9 mouse cellular contexts compared by ENCODE assay signal in genomic region chr16:37292593-37292992, GRCm38 (mm10).
DNase-seq lines count a peak whose midpoint lies in the region; ATAC-seq and TF ChIP-seq lines count a peak whose summit lies in the region.
"Had no signal": no experiment of that assay in that cellular context is flagged by ENCODE, and none has a peak within 500 bp of the region (broad histone marks: within the 10 kb centered on the region; RNA-seq: fewer than 3 reads in every experiment).

No protein-coding gene starts in this region.

- H3K4me1 ChIP-seq in kidney, postnatal 0 days (replicated peaks; ENCODE audit: insufficient read depth, low read length) = no peaks in the 10 kb centered on the region
- H3K4me1 ChIP-seq in kidney, embryonic 15.5 days = no peaks in the 10 kb centered on the region
- H3K4me1 ChIP-seq in E14TG2a.4 (replicated peaks; ENCODE audit: low read depth, low read length) = no peaks in the 10 kb centered on the region
- H3K4me1 ChIP-seq in forebrain, embryonic 16.5 days (replicated peaks; ENCODE audit: control insufficient read depth, insufficient read depth, low read length) = no peaks in the 10 kb centered on the region

- H3K36me3 ChIP-seq in kidney, postnatal 0 days (ENCODE audit: insufficient read depth, low read length) = no peaks in the 10 kb centered on the region
- no peaks in the 10 kb centered on the region for H3K36me3 ChIP-seq in kidney, embryonic 15.5 days
- no peaks in the 10 kb centered on the region for H3K36me3 ChIP-seq in E14TG2a.4 (ENCODE audit: insufficient read depth, low read length)
- no peaks in the 10 kb centered on the region for H3K36me3 ChIP-seq in forebrain, embryonic 16.5 days (ENCODE audit: control insufficient read depth, insufficient read depth)

- H3K27ac ChIP-seq in kidney, postnatal 0 days = no peak overlapping the region
- H3K27ac ChIP-seq in kidney, embryonic 15.5 days = no peak overlapping the region
- no peak overlapping the region for H3K27ac ChIP-seq in forebrain, embryonic 16.5 days (ENCODE audit: low read length)

- H3K27me3 ChIP-seq in kidney, postnatal 0 days (ENCODE audit: insufficient read depth, low read length) = no peaks in the 10 kb centered on the region
- no peaks in the 10 kb centered on the region for H3K27me3 ChIP-seq in kidney, embryonic 15.5 days
- H3K27me3 ChIP-seq in E14TG2a.4 (ENCODE audit: insufficient read depth, low read length) = no peaks in the 10 kb centered on the region
- H3K27me3 ChIP-seq in forebrain, embryonic 16.5 days (replicated peaks; ENCODE audit: control insufficient read depth, insufficient read depth, low read length) = no peaks in the 10 kb centered on the region

- DNase-seq in kidney, postnatal 0 days (ENCODE audit: low spot score) = peak; percentile 67
- DNase-seq in NIH3T3 (ENCODE audit: low read depth) = peak; percentile 52
- DNase-seq in urinary bladder, postnatal 4 days (ENCODE audit: low spot score in 2 of 2) = no peak
- DNase-seq in urinary bladder, adult 2 months (ENCODE audit: low spot score) = no peak
- DNase-seq: kidney, postnatal 10 days; lung, postnatal 14 days had no signal

- H3K4me3 ChIP-seq in kidney, postnatal 0 days (replicated peaks; ENCODE audit: low read depth, low read length) = no peak overlapping the region
- H3K4me3 ChIP-seq in kidney, embryonic 15.5 days (replicated peaks) = no peak overlapping the region
- H3K4me3 ChIP-seq in E14TG2a.4 (replicated peaks; ENCODE audit: low read length) = no peak overlapping the region
- no peak overlapping the region for H3K4me3 ChIP-seq in forebrain, embryonic 16.5 days (replicated peaks; ENCODE audit: low read length)

- ATAC-seq in kidney, postnatal 0 days (replicated peaks; ENCODE audit: low FRiP score, low read depth) = no peak
- no peak for ATAC-seq in kidney, embryonic 15.5 days (replicated peaks; ENCODE audit: low FRiP score)
- ATAC-seq in forebrain, embryonic 16.5 days = peak; percentile 75; the same call in 1 of the 2 replicates

- peak; percentile 72 for TF ChIP-seq CTCF in kidney, postnatal 0 days (IDR thresholded peaks at IDR 0.05; ENCODE audit: low read depth)
- peak; percentile 17; the same call in 1 of the 2 replicates for TF ChIP-seq CTCF in E14TG2a.4 (conservative IDR thresholded peaks at IDR 0.05; ENCODE audit: low read length)

- no peak overlapping the region for H3K4me2 ChIP-seq in kidney, postnatal 0 days (ENCODE audit: low read length)
- no peak overlapping the region for H3K4me2 ChIP-seq in kidney, embryonic 15.5 days
- H3K4me2 ChIP-seq in forebrain, embryonic 16.5 days (ENCODE audit: low read length) = no peak overlapping the region

- no CpG with 5 or more reads among the region's 1 CpGs for WGBS in kidney, postnatal 0 days
- WGBS in kidney, embryonic 15.5 days = 58% methylated on average over 1 of the region's 1 CpGs
- WGBS in forebrain, embryonic 16.5 days = 67% methylated on average over 1 of the region's 1 CpGs

- no peak overlapping the region for H3K9ac ChIP-seq in kidney, postnatal 0 days (ENCODE audit: low read depth, low read length)
- H3K9ac ChIP-seq in kidney, embryonic 15.5 days = no peak overlapping the region
- H3K9ac ChIP-seq in forebrain, embryonic 16.5 days (replicated peaks; ENCODE audit: low read depth, low read length) = no peak overlapping the region

- no peaks in the 10 kb centered on the region for H3K9me3 ChIP-seq in kidney, postnatal 0 days (replicated peaks; ENCODE audit: low read length)
- no peaks in the 10 kb centered on the region for H3K9me3 ChIP-seq in kidney, embryonic 15.5 days (replicated peaks)
- H3K9me3 ChIP-seq in E14TG2a.4 (ENCODE audit: low read length) = no peaks in the 10 kb centered on the region
- H3K9me3 ChIP-seq in forebrain, embryonic 16.5 days (ENCODE audit: control insufficient read depth, low read length) = no peaks in the 10 kb centered on the region

Comparison
In these comparisons a context has a peak if more than half of its experiments do, and no peak if none do; other contexts are left out.
1. DNase-seq: peak in kidney, postnatal 0 days (single experiment) and NIH3T3 (single experiment); none in urinary bladder, postnatal 4 days (0 of 2) and urinary bladder, adult 2 months (single experiment).